Mouse (Mus musculus): ENCODE results near the gene Mrtfa. TPM values are rescaled to one million over a fixed set of nuclear protein-coding genes. Genes with fewer than 3 reads are reported as not detected.

Gene Mrtfa
- polyA plus RNA-seq, 1 experiment from 2014 or later: 21.2 TPM

- WGBS: 81% methylated on average over 6 of the region's 6 CpGs
- ATAC-seq: no peak
- Histone ChIP-seq H3K4me2 (no peak overlapping the region), H3K27ac (no peak overlapping the region), H3K27me3 (no peaks in the 10 kb centered on the region), H3K36me3 (ENCODE audit: poor library complexity, severe bottlenecking) (peaks cover 2% of the 10 kb centered on the region), H3K4me1 (0 out of 2 replicates have a peak, but pooled peaks cover 3% of the 10 kb centered on the region), H3K9me3 (replicated peaks) (no peaks in the 10 kb centered on the region), H3K4me3 (no peak overlapping the region), H3K9ac (no peak overlapping the region)
These were observed 141.0 kb downstream of the Mrtfa start for GRCm38 (mm10) chr15:81049401-81050053.

DNA sequence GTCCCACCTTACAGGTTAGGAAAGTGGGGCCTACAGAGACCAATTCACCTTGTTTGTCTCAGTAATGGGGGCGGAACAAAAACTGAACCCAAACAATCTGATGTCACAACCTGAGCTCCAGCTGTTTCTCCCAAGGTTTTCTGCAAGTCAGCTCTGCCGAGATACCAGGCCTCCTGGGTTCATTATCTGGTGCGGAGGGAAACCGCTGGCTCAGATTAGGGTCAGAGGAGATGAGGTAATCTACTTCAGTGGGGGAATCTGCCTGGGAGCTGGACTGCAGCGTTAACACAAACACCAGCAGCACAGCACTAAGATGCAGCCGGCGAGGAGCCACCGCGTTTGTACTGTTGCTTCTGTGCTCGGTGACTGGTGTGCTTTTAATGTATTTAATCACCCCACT, 143.1 kb downstream of the Mrtfa start:
- Histone ChIP-seq H3K4me1 (0 out of 2 replicates have a peak, but pooled peaks cover 3% of the 10 kb centered on the region), H3K36me3 (ENCODE audit: poor library complexity, severe bottlenecking) (peaks cover 7% of the 10 kb centered on the region), H3K9ac (no peak overlapping the region), H3K9me3 (replicated peaks) (no peaks in the 10 kb centered on the region), H3K4me3 (no peak overlapping the region), H3K27ac (no peak overlapping the region), H3K27me3 (no peaks in the 10 kb centered on the region), H3K4me2 (no peak overlapping the region)
- ATAC-seq: no peak
- WGBS: 66% methylated on average over 10 of the region's 10 CpGs

DNA sequence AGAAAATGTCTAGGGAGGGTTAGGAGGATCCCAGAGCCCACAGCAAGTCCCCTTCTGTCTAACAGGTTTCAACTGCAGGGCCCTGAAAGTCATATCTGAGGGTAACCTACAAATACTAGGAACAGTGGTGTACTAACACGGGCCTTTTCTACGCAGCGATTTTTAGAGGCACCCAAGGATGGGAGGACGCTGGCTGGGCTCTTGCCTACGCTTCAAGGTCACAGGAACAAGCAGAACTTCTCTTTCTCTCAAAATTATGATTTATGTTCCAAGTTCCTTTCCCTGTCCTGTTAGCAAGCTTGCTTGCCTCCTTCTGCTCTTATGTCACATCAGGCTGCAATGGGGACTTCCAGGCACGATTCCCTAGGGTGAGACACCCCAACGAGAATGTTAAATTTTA, 144.5 kb downstream of the Mrtfa start:
- H3K9ac ChIP-seq: no peak overlapping the region
- no peak overlapping the region for H3K27ac ChIP-seq
- H3K4me2 ChIP-seq: no peak overlapping the region
- H3K27me3 ChIP-seq: no peaks in the 10 kb centered on the region
- 0 out of 2 replicates have a peak, but pooled peaks cover 3% of the 10 kb centered on the region for H3K4me1 ChIP-seq
- no peak for ATAC-seq
- H3K4me3 ChIP-seq: no peak overlapping the region
- 96% methylated on average over 7 of the region's 7 CpGs for WGBS
- no peaks in the 10 kb centered on the region for H3K9me3 ChIP-seq (replicated peaks)
- peaks cover 7% of the 10 kb centered on the region for H3K36me3 ChIP-seq (ENCODE audit: poor library complexity, severe bottlenecking)

GRCm38 (mm10) chr15:81045336-81045735, 145.2 kb downstream of the Mrtfa start:
- Histone ChIP-seq H3K4me3 (no peak overlapping the region), H3K9ac (no peak overlapping the region), H3K27ac (no peak overlapping the region), H3K9me3 (replicated peaks) (no peaks in the 10 kb centered on the region), H3K27me3 (no peaks in the 10 kb centered on the region), H3K4me2 (no peak overlapping the region), H3K36me3 (ENCODE audit: poor library complexity, severe bottlenecking) (peaks cover 7% of the 10 kb centered on the region), H3K4me1 (0 out of 2 replicates have a peak, but pooled peaks cover 3% of the 10 kb centered on the region)
- WGBS: 91% methylated on average over 4 of the region's 4 CpGs
- ATAC-seq: no peak

DNA sequence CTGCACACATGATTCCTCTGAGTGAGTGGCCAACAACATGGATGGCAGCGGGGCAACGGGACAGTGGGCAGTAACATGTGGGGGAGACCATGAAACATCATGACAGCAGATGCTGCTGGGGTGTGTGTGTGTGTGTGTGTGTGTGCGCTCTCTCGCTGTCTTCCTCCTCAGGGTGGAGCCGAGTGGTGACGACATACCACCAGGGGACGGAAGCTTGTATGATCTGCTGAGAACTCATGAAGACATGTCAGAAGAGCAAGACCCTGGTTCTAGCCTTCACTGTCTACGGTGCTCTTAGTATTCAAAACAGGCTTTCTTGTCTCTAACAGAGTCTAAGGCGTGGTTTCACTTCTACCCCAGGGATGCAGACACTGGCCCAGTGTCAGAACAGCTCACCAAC, 146.1 kb downstream of the Mrtfa start:
- Histone ChIP-seq H3K27me3 (no peaks in the 10 kb centered on the region), H3K4me2 (no peak overlapping the region), H3K36me3 (ENCODE audit: poor library complexity, severe bottlenecking) (peaks cover 7% of the 10 kb centered on the region), H3K9ac (no peak overlapping the region), H3K4me1 (0 out of 2 replicates have a peak, but pooled peaks cover 3% of the 10 kb centered on the region), H3K27ac (no peak overlapping the region), H3K9me3 (replicated peaks) (no peaks in the 10 kb centered on the region), H3K4me3 (no peak overlapping the region)
- 96% methylated on average over 9 of the region's 9 CpGs for WGBS
- ATAC-seq: no peak

GRCm38 (mm10) chr15:81042276-81042931, 148.2 kb downstream of the Mrtfa start:
- no peak overlapping the region for H3K4me3 ChIP-seq
- no peak overlapping the region for H3K4me2 ChIP-seq
- no peaks in the 10 kb centered on the region for H3K9me3 ChIP-seq (replicated peaks)
- WGBS: 61% methylated on average over 13 of the region's 13 CpGs
- no peak overlapping the region for H3K27ac ChIP-seq
- H3K9ac ChIP-seq: no peak overlapping the region
- H3K27me3 ChIP-seq: no peaks in the 10 kb centered on the region
- H3K4me1 ChIP-seq: no peaks in the 10 kb centered on the region
- H3K36me3 ChIP-seq (ENCODE audit: poor library complexity, severe bottlenecking): peaks cover 7% of the 10 kb centered on the region
- ATAC-seq: no peak

- WGBS: 80% methylated on average over 4 of the region's 4 CpGs
- no peak for ATAC-seq
These were observed 148.8 kb downstream of the Mrtfa start for GRCm38 (mm10) chr15:81041767-81042166.

GRCm38 (mm10) chr15:81038419-81038818, 152.1 kb downstream of the Mrtfa start:
- no peak overlapping the region for H3K27ac ChIP-seq
- no peaks in the 10 kb centered on the region for H3K9me3 ChIP-seq (replicated peaks)
- WGBS: 79% methylated on average over 5 of the region's 5 CpGs
- H3K9ac ChIP-seq: no peak overlapping the region
- H3K4me1 ChIP-seq: peaks cover 8% of the 10 kb centered on the region; the same call in 1 of the 2 replicates
- no peak for ATAC-seq
- H3K4me3 ChIP-seq: no peak overlapping the region
- H3K27me3 ChIP-seq: no peaks in the 10 kb centered on the region
- H3K4me2 ChIP-seq: no peak overlapping the region
- H3K36me3 ChIP-seq (ENCODE audit: poor library complexity, severe bottlenecking): no peaks in the 10 kb centered on the region

More at GRCm38 (mm10) chr15:81041767-81042166, 148.8 kb downstream of the Mrtfa start:
- no peaks in the 10 kb centered on the region for H3K4me1 ChIP-seq
- H3K9ac ChIP-seq: no peak overlapping the region
- H3K27ac ChIP-seq: no peak overlapping the region
- no peaks in the 10 kb centered on the region for H3K27me3 ChIP-seq
- H3K4me3 ChIP-seq: no peak overlapping the region
- no peak overlapping the region for H3K4me2 ChIP-seq
- H3K36me3 ChIP-seq (ENCODE audit: poor library complexity, severe bottlenecking): peaks cover 7% of the 10 kb centered on the region
- no peaks in the 10 kb centered on the region for H3K9me3 ChIP-seq (replicated peaks)

DNA sequence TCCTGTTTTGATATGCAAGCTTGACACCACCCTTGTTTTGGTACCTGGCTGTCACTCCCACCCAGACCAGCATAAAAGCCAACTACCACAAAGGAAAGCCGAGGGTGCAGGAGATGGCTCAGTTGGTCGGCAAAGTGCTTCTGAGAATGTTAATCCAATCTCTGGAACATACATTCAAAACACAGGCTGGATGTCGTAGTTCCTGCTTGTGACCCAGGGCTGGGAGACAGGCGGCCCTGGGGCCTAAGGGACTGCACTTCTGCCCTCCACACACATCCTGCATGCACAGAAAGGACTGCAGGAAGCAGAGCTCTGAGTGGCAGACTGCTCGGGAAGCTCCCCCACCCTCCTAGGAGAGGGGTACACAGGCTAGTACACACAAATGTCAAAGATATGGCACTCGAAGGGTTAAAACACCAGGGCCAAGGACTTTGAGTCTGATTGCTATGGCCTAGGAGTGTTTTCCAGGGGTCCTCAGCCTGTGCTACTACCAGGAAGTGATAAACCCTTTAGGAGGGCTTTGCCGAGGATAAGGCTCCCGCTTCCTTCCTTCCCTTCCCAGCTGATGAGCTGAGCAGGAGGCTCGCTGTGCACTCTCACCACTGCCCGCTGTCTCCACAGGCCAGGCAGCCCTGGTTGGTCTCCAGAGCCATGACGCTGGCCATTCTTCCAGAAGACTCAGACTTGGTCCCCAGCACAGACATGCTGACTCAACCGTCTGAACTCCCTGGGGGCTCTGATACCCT, 155.0 kb downstream of the Mrtfa start:
- Histone ChIP-seq H3K9ac (no peak overlapping the region), H3K27ac (no peak overlapping the region), H3K36me3 (ENCODE audit: poor library complexity, severe bottlenecking) (no peaks in the 10 kb centered on the region), H3K4me2 (no peak overlapping the region), H3K27me3 (no peaks in the 10 kb centered on the region), H3K9me3 (replicated peaks) (no peaks in the 10 kb centered on the region), H3K4me3 (no peak overlapping the region), H3K4me1 (peaks cover 14% of the 10 kb centered on the region; the same call in 1 of the 2 replicates)
- 82% methylated on average over 12 of the region's 12 CpGs for WGBS
- ATAC-seq: no peak

DNA sequence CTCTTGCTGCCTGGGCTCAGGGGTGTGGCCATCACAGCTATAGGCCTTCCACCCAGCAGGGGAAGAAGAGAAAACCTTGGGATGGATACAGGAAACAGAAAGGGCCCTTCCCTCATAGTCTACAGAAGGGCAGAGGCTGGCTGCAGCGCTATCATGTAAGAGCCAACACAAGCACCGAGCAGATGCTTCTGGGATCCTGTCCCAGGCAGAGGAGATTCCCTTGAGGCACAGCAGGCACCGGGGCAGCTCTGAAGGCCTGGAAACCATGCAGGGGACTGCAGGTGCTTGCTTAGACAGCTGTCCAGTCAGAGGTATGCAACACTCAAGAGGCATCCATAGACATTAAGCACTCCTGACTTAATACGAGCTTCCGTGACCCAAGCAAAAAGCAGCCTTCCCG, 156.4 kb downstream of the Mrtfa start:
- WGBS: 90% methylated on average over 6 of the region's 6 CpGs
- Histone ChIP-seq H3K9me3 (replicated peaks) (no peaks in the 10 kb centered on the region), H3K4me3 (no peak overlapping the region), H3K36me3 (ENCODE audit: poor library complexity, severe bottlenecking) (no peaks in the 10 kb centered on the region), H3K27ac (no peak overlapping the region), H3K9ac (no peak overlapping the region), H3K4me2 (no peak overlapping the region), H3K27me3 (no peaks in the 10 kb centered on the region), H3K4me1 (peaks cover 14% of the 10 kb centered on the region; the same call in 1 of the 2 replicates)
- no peak for ATAC-seq

DNA sequence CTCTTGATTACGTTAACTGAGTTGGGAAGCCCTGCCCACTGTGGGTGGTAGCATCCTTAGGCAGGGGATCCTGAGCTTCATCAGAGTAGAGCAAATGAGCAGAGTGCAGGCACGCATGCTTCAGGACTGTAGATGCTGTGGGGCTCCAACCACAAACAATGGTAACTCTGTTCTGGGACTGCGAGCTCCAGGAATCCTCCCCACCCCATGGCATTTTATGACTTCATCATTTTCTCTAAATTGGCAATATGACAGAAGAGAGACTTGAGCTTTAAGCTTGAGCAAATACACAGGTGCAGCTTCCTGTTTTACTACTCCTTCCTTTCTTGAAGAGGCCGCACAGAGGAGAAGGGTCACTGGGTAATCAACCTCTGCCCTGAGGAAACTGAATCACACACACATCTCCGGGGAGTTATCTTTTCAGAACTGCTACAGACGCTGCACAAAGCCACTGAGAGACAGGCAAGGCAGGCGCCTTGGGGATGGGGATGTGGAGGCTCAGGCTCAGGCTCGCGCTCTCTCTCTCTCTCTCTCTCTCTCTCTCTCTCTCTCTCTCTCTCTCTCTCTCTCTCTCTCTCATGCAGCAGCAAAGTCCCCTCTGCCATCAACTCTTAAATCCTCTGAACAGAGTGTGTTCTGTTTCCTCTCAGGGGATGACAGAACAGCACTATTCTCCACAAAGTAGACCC, 157.5 kb downstream of the Mrtfa start:
- 57% methylated on average over 9 of the region's 9 CpGs for WGBS
- Histone ChIP-seq H3K36me3 (ENCODE audit: poor library complexity, severe bottlenecking) (no peaks in the 10 kb centered on the region), H3K27ac (no peak overlapping the region)

More for the DNA sequence above, 157.5 kb downstream of the Mrtfa start:
- Histone ChIP-seq H3K9ac (no peak overlapping the region), H3K9me3 (replicated peaks) (no peaks in the 10 kb centered on the region), H3K4me1 (peaks cover 14% of the 10 kb centered on the region; the same call in 1 of the 2 replicates), H3K4me2 (no peak overlapping the region), H3K4me3 (no peak overlapping the region), H3K27me3 (no peaks in the 10 kb centered on the region)
- ATAC-seq: no peak
